Mouse (Mus musculus) embryonic facial prominence, embryonic 10.5 days (tissue): ENCODE data around the gene Hivep3. TPM values are rescaled to one million over a fixed set of nuclear protein-coding genes. Genes with fewer than 3 reads are reported as not detected.

Source experiments
- DNase-seq: peaks from one replicate; pipeline ENCODE4 v3.0.0-alpha.2; 2017; ENCODE audit warnings: low spot score
- H3K27ac ChIP-seq: fragments of 300-500 bp; sonication (generic); replicated peaks from 2 replicates; pipeline ENCODE4 v1.5.1; 2016; ENCODE audit warnings: mild to moderate bottlenecking
- H3K27me3 ChIP-seq: fragments of 300-500 bp; sonication (generic); replicated peaks from 2 replicates; pipeline ENCODE4 v1.6.1; 2016; ENCODE audit warnings: low read depth, mild to moderate bottlenecking; ENCODE audit not compliant: poor library complexity, severe bottlenecking
- H3K36me3 ChIP-seq: fragments of 300-500 bp; sonication (generic); replicated peaks from 2 replicates; pipeline ENCODE4 v1.6.1; 2016; ENCODE audit warnings: mild to moderate bottlenecking, moderate library complexity
- H3K4me1 ChIP-seq: fragments of 300-500 bp; sonication (generic); 2 replicates; pipeline ENCODE4 v1.6.1; 2016
- H3K4me3 ChIP-seq: fragments of 300-500 bp; sonication (generic); 2 replicates; pipeline ENCODE4 v1.5.1; 2016; ENCODE audit warnings: mild to moderate bottlenecking, moderate library complexity
- H3K9me3 ChIP-seq: fragments of 300-500 bp; sonication (generic); 2 replicates; pipeline ENCODE4 v1.6.1; 2016; ENCODE audit warnings: mild to moderate bottlenecking
- WGBS: fragments of 180-500 bp; shearing (Covaris S2); methylation state at CpG from one replicate; pipeline ENCODE4 v1.1.7; 2016; 5-methylcytosine and 5-hydroxymethylcytosine counted together
- polyA plus RNA-seq: library from polyadenylated mRNA; unstranded; fragments of >200 nt; fragmentation: Nextera tagmentation; extraction: Ambion mirVana; gene quantifications from 2 replicates; pipeline ENCODE4 v1.2.1, GENCODE M21; 2016

Gene Hivep3
- polyA plus RNA-seq, 1 experiment from 2014 or later = 1.5 TPM

- Histone ChIP-seq H3K4me3 (no peak overlapping the region), H3K27ac (no peak overlapping the region), H3K9me3 (no peaks in the 10 kb centered on the region), H3K4me1 (peaks cover 6% of the 10 kb centered on the region; the same call in 1 of the 2 replicates), H3K36me3 (no peaks in the 10 kb centered on the region), H3K27me3 (no peaks in the 10 kb centered on the region; the same call in 1 of the 2 replicates)
- no peak for DNase-seq
- 76% methylated on average over 15 of the region's 15 CpGs for WGBS
Observed at GRCm38 (mm10) chr4:120071842-120072507, 338.4 kb downstream of the Hivep3 start.

GRCm38 (mm10) chr4:120074061-120074460 is 340.5 kb downstream of the Hivep3 start:
- no peaks in the 10 kb centered on the region for H3K36me3 ChIP-seq

GRCm38 (mm10) chr4:120077322-120077721 is 343.7 kb downstream of the Hivep3 start:
- no peak overlapping the region for H3K4me3 ChIP-seq
- WGBS = 92% methylated on average over 8 of the region's 8 CpGs
- no peaks in the 10 kb centered on the region for H3K36me3 ChIP-seq
- no peaks in the 10 kb centered on the region; the same call in 1 of the 2 replicates for H3K27me3 ChIP-seq
- no peaks in the 10 kb centered on the region for H3K9me3 ChIP-seq
- H3K27ac ChIP-seq = no peak overlapping the region
- DNase-seq = no peak
- H3K4me1 ChIP-seq = peaks cover 4% of the 10 kb centered on the region; the same call in 1 of the 2 replicates

More at GRCm38 (mm10) chr4:120074061-120074460, 340.5 kb downstream of the Hivep3 start:
- Histone ChIP-seq H3K9me3 (no peaks in the 10 kb centered on the region), H3K27ac (no peak overlapping the region), H3K27me3 (no peaks in the 10 kb centered on the region; the same call in 1 of the 2 replicates), H3K4me3 (no peak overlapping the region), H3K4me1 (peaks cover 2% of the 10 kb centered on the region; the same call in 1 of the 2 replicates)
- WGBS = 59% methylated on average over 5 of the region's 5 CpGs
- no peak for DNase-seq

GRCm38 (mm10) chr4:120082527-120082926 is 348.9 kb downstream of the Hivep3 start:
- Histone ChIP-seq H3K9me3 (no peaks in the 10 kb centered on the region), H3K4me1 (peaks cover 2% of the 10 kb centered on the region; the same call in 1 of the 2 replicates), H3K4me3 (no peak overlapping the region), H3K36me3 (no peaks in the 10 kb centered on the region), H3K27ac (no peak overlapping the region), H3K27me3 (no peaks in the 10 kb centered on the region)
- WGBS = 89% methylated on average over 5 of the region's 5 CpGs
- DNase-seq = no peak

GRCm38 (mm10) chr4:120083700-120084099 is 350.1 kb downstream of the Hivep3 start:
- no peak for DNase-seq
- Histone ChIP-seq H3K36me3 (no peaks in the 10 kb centered on the region), H3K9me3 (no peaks in the 10 kb centered on the region), H3K27ac (no peak overlapping the region), H3K27me3 (no peaks in the 10 kb centered on the region), H3K4me3 (no peak overlapping the region), H3K4me1 (peaks cover 2% of the 10 kb centered on the region; the same call in 1 of the 2 replicates)
- 84% methylated on average over 3 of the region's 3 CpGs for WGBS

- Histone ChIP-seq H3K27ac (no peak overlapping the region), H3K4me1 (no peaks in the 10 kb centered on the region), H3K36me3 (no peaks in the 10 kb centered on the region), H3K27me3 (no peaks in the 10 kb centered on the region), H3K9me3 (no peaks in the 10 kb centered on the region), H3K4me3 (no peak overlapping the region)
- WGBS = 86% methylated on average over 8 of the region's 8 CpGs
- DNase-seq = no peak
Observed at GRCm38 (mm10) chr4:120089536-120089935, 356.0 kb downstream of the Hivep3 start.

- DNase-seq = no peak
- H3K36me3 ChIP-seq = no peaks in the 10 kb centered on the region
- no peaks in the 10 kb centered on the region for H3K9me3 ChIP-seq
- H3K27me3 ChIP-seq = no peaks in the 10 kb centered on the region
- H3K4me1 ChIP-seq = no peaks in the 10 kb centered on the region
- 87% methylated on average over 1 of the region's 1 CpGs for WGBS
- H3K27ac ChIP-seq = no peak overlapping the region
- H3K4me3 ChIP-seq = no peak overlapping the region
Observed at GRCm38 (mm10) chr4:120091997-120092783, 358.6 kb downstream of the Hivep3 start.

GRCm38 (mm10) chr4:120096935-120097334 is 363.4 kb downstream of the Hivep3 start:
- WGBS = 90% methylated on average over 19 of the region's 19 CpGs
- DNase-seq = no peak

GRCm38 (mm10) chr4:120101186-120101585 is 367.6 kb downstream of the Hivep3 start:
- Histone ChIP-seq H3K27me3 (no peaks in the 10 kb centered on the region), H3K36me3 (no peaks in the 10 kb centered on the region), H3K27ac (no peak overlapping the region), H3K9me3 (peaks cover 8% of the 10 kb centered on the region), H3K4me1 (no peaks in the 10 kb centered on the region), H3K4me3 (no peak overlapping the region)
- no peak for DNase-seq

More at GRCm38 (mm10) chr4:120096935-120097334, 363.4 kb downstream of the Hivep3 start:
- no peak overlapping the region for H3K4me3 ChIP-seq
- no peaks in the 10 kb centered on the region for H3K27me3 ChIP-seq
- no peaks in the 10 kb centered on the region for H3K36me3 ChIP-seq
- no peaks in the 10 kb centered on the region for H3K4me1 ChIP-seq
- no peak overlapping the region for H3K27ac ChIP-seq
- peaks cover 8% of the 10 kb centered on the region for H3K9me3 ChIP-seq

GRCm38 (mm10) chr4:120104599-120104998 is 371.0 kb downstream of the Hivep3 start:
- Histone ChIP-seq H3K27me3 (no peaks in the 10 kb centered on the region), H3K9me3 (no peaks in the 10 kb centered on the region), H3K27ac (no peak overlapping the region), H3K36me3 (no peaks in the 10 kb centered on the region), H3K4me3 (no peak overlapping the region), H3K4me1 (no peaks in the 10 kb centered on the region)
- peak; percentile 45 for DNase-seq
- WGBS = 57% methylated on average over 5 of the region's 5 CpGs

GRCm38 (mm10) chr4:120106362-120106761 is 372.8 kb downstream of the Hivep3 start:
- H3K4me1 ChIP-seq = no peaks in the 10 kb centered on the region
- no peak for DNase-seq
- H3K27ac ChIP-seq = no peak overlapping the region
- no peaks in the 10 kb centered on the region for H3K27me3 ChIP-seq
- H3K9me3 ChIP-seq = no peaks in the 10 kb centered on the region
- no peak overlapping the region for H3K4me3 ChIP-seq
- WGBS = 92% methylated on average over 3 of the region's 3 CpGs
- no peaks in the 10 kb centered on the region for H3K36me3 ChIP-seq

- Histone ChIP-seq H3K4me1 (no peaks in the 10 kb centered on the region), H3K36me3 (no peaks in the 10 kb centered on the region), H3K9me3 (no peaks in the 10 kb centered on the region), H3K4me3 (no peak overlapping the region), H3K27ac (no peak overlapping the region), H3K27me3 (no peaks in the 10 kb centered on the region)
- no peak for DNase-seq
- WGBS = 80% methylated on average over 8 of the region's 8 CpGs
Observed at GRCm38 (mm10) chr4:120107787-120108186, 374.2 kb downstream of the Hivep3 start.

- H3K36me3 ChIP-seq = no peaks in the 10 kb centered on the region
- no peak overlapping the region for H3K4me3 ChIP-seq
- H3K27me3 ChIP-seq = no peaks in the 10 kb centered on the region
- DNase-seq = no peak
- H3K27ac ChIP-seq = no peak overlapping the region
- no peaks in the 10 kb centered on the region for H3K9me3 ChIP-seq
- H3K4me1 ChIP-seq = no peaks in the 10 kb centered on the region
- WGBS = 89% methylated on average over 3 of the region's 3 CpGs
Observed at GRCm38 (mm10) chr4:120115516-120115915, 381.9 kb downstream of the Hivep3 start.
